Mouse (Mus musculus) Muller cell, postnatal 12 days (primary cell): Measurements from ENCODE around the gene Igsf9b.

ENCODE experiments used
- DNase-seq: peaks from one replicate; pipeline ENCODE4 v3.0.0-alpha.2; 2015; ENCODE audit errors: inconsistent ontology term

Gene Igsf9b

DNA sequence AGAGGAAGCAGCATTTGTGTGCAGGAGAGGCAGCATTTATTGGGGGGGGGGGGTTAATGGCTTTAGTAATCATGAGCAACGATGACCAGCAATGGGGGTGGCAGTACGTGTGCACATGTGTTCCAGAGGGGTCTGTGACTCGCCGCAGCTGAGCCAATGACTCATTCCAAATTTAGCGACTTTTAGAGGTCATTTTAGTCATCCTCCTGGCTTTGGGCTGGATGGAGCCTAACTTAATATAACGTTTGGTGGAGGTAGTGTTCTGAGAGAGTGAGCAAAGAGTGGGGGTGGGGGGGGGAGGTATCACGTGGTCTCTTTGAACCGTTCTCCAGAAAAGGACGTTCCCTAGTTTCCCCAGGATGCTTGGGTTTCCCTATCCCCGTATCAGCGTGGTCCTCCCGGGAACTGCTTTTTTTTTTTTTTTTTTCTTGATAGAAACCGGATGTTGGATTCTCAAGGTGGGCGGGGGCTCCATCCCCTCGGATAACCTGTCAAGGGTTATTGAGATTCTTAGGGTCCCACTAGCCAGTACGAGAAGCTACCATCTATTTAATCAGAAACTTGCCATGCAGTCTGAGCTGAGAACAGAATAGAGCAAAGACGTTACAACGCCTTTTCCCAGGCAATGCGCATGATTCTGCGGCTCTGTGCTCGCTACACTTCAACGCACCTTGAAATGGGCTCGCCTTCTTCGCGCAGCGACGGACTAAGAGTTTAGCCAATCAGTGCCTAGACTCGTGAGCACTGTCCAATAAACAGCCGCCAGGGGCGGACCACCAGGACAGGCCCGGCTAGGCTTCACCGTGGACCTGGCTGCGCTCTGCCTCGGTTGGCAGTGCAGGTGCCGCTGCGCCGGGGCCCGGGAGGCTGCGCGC lies at the start of gene Igsf9b:
TSS of gene Igsf9b (plus strand) at position 794 of the 875 bp plus-strand sequence.
- DNase-seq: peak; percentile 95

- no peak for DNase-seq
Measured at GRCm38 (mm10) chr9:27252034-27252714, 46.8 kb upstream of the Igsf9b start.

GRCm38 (mm10) chr9:27256454-27256853 lies 42.5 kb upstream of the Igsf9b start:
- peak; percentile 85 for DNase-seq

DNA sequence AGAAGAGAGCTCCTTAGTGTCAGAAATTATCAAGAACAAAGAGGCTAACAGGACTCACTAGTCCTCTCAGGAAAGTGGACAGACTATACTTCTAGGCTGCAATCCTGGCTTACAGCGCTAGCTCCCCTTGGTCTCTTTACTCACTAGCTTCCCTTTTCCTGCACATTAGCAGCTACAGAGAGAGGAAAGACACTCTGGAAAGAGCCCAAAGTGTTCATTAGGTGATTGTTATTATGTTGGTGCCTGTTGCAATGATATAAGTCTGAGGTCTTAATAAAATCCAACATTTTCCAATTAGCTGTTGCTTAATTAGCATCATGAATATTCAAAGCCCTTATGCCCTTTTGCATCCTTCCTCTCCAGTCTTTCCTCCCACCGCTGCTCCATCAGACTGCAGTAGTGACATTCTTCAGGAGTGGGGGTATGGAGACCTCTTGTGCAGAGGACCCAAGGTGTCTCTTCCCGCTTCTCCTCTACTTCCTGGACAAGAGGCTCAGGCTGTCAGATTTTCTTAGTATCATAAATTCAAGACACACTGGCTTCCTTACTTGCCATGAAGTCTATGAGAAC lies 38.5 kb upstream of the Igsf9b start:
- no peak for DNase-seq

DNA sequence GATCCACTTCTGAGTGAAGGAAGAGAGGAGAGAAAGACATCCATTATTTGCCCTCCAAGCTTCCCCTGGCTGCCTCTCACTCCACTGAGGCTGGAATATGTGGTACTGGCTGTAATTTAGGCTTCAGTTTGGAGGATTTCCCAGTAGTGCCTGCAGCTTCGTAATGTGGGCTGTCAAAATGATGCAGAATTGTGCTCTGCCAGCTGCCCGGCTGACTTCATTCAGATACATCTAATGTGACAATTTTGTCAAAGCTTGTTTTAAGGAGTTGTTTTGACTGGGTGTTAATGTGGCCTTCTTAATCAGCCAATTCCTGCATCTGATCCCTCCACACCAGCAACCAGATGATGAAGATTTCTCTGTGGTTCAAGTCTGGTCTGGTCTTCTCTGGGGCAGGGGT lies 37.1 kb upstream of the Igsf9b start:
- DNase-seq: peak; percentile 41

GRCm38 (mm10) chr9:27265009-27265408 lies 34.0 kb upstream of the Igsf9b start:
- DNase-seq: no peak

GRCm38 (mm10) chr9:27267878-27268277 lies 31.1 kb upstream of the Igsf9b start:
- no peak for DNase-seq

GRCm38 (mm10) chr9:27268493-27268892 lies 30.5 kb upstream of the Igsf9b start:
- DNase-seq: no peak

- no peak for DNase-seq
Measured at GRCm38 (mm10) chr9:27269322-27269721, 29.7 kb upstream of the Igsf9b start.

DNA sequence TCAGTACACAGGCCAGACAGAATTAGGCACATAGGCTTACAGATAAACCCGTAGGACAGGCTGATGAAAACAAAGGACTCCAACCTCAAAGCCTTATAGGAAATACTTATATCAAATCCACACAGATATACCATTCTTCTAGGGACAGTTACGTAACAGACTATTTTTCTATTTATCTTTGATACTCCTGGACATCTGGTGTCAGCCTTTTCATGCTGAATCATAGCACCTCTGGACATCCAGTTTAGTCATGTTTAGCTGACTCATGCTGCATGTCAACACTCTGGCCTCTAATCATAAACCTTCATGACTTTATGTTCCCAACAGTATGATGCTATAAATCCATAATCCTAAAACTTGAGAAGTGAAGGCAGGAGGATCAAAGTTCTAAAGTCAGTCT lies 29.1 kb upstream of the Igsf9b start:
- no peak for DNase-seq

- no peak for DNase-seq
Measured at GRCm38 (mm10) chr9:27271899-27272298, 27.1 kb upstream of the Igsf9b start.

- no peak for DNase-seq
Measured at GRCm38 (mm10) chr9:27272858-27273257, 26.1 kb upstream of the Igsf9b start.

- no peak for DNase-seq
Measured at GRCm38 (mm10) chr9:27276282-27276839, 22.6 kb upstream of the Igsf9b start.

GRCm38 (mm10) chr9:27277401-27278087 lies 21.5 kb upstream of the Igsf9b start:
- no peak for DNase-seq

- DNase-seq: no peak
Measured at GRCm38 (mm10) chr9:27279041-27279440, 20.0 kb upstream of the Igsf9b start.

GRCm38 (mm10) chr9:27280976-27281375 lies 18.0 kb upstream of the Igsf9b start:
- DNase-seq: no peak

- DNase-seq: no peak
Measured at GRCm38 (mm10) chr9:27285719-27286249, 13.2 kb upstream of the Igsf9b start.

GRCm38 (mm10) chr9:27286296-27286695 lies 12.7 kb upstream of the Igsf9b start:
- no peak for DNase-seq

GRCm38 (mm10) chr9:27286859-27287258 lies 12.1 kb upstream of the Igsf9b start:
- DNase-seq: no peak

GRCm38 (mm10) chr9:27287419-27287818 lies 11.6 kb upstream of the Igsf9b start:
- no peak for DNase-seq

- DNase-seq: peak; percentile 82
Measured at GRCm38 (mm10) chr9:27288442-27288841, 10.6 kb upstream of the Igsf9b start.
